Mouse (Mus musculus) testis, adult 2 months (tissue): ENCODE results near the gene Zfp688.
"Not testable (repeated sequence)": the region's sequence is repeated elsewhere in the genome, so short reads cannot be mapped to it uniquely, and the experiment has no call there.

ENCODE experiments used
- CTCF ChIP-seq: fragments of 200-500 bp; IDR thresholded peaks from 2 replicates; pipeline ENCODE4 v1.5.1; 2012; ENCODE audit warnings: low read depth, mild to moderate bottlenecking, inconsistent platforms, low read length, moderate library complexity; ENCODE audit not compliant: control insufficient read depth, insufficient read depth, insufficient replicate concordance
- POLR2A ChIP-seq: fragments of 200-500 bp; IDR thresholded peaks from 2 replicates; pipeline ENCODE4 v1.6.1; 2012; ENCODE audit warnings: low read depth, mild to moderate bottlenecking, inconsistent platforms, low read length, moderate library complexity; ENCODE audit not compliant: control insufficient read depth

- TF ChIP-seq CTCF, POLR2A: not testable (repeated sequence)
Measured at GRCm38 (mm10) chr7:127465670-127466069, 43.8 kb upstream of the Zfp688 start.
